In the genomic region with DNA sequence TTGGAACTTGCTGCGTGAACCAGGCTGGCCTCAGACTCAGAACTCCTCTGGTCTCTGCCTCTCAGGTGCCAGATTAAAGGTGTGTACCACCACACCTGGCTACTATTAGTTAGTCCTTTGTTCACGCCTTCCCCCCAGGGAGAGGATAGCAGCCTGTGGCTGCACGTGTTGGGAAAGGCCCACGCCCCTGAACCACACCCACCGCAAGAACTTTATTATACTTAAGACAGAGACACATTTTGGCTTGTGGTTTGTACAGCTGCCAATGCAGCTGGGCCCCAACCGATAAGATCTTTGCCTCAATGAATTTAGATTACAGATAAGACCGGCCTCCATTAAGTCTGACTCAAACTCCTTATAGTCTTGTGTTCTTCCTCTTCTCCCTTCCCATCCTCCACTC, we compare ENCODE assay signal across 14 mouse cellular contexts. TPM values are rescaled to one million over a fixed set of nuclear protein-coding genes. Genes with fewer than 3 reads are reported as not detected.
A peak's percentile ranks its signal among the peaks of the same experiment; 100 is the strongest.
DNase-seq lines count a peak whose midpoint lies in the region; ATAC-seq and TF ChIP-seq lines count a peak whose summit lies in the region.
"Had no signal": no experiment of that assay in that cellular context is flagged by ENCODE, and none has a peak within 500 bp of the region (broad histone marks: within the 10 kb centered on the region; RNA-seq: fewer than 3 reads in every experiment).

No protein-coding gene starts in this region.

- no peak overlapping the region for H3K9ac ChIP-seq in intestine, embryonic 16.5 days (ENCODE audit: low read depth, low read length)
- no peak overlapping the region for H3K9ac ChIP-seq in liver, postnatal 0 days (replicated peaks)
- H3K9ac ChIP-seq: embryonic facial prominence, embryonic 12.5 days; liver, embryonic 14.5 days; neural tube, embryonic 12.5 days had no signal

- DNase-seq in CD4-positive helper T cell, adult 2 months (ENCODE audit: low read depth, low spot score), result peak; percentile 79
- DNase-seq in MN1 (ENCODE audit: low spot score), result peak; percentile 31
- peak; percentile 46 for DNase-seq in thymus, adult 2 months
- no peak for DNase-seq in layer of hippocampus, postnatal 25 days (ENCODE audit: extremely low spot score in 1 of 2, low spot score in 1 of 2)
- no peak for DNase-seq in kidney, adult 8-10 months
- no peak for DNase-seq in gastrocnemius, postnatal 10 days
- DNase-seq in liver, postnatal 0 days, result no peak
- DNase-seq: cerebellum, adult 11-12 months; kidney, postnatal 36 days had no signal

- no peak overlapping the region for H3K27ac ChIP-seq in intestine, embryonic 16.5 days (ENCODE audit: low read length)
- H3K27ac ChIP-seq in thymus, adult 2 months (ENCODE audit: control insufficient read depth, insufficient read depth, low read length), result no peak overlapping the region
- H3K27ac ChIP-seq in liver, postnatal 0 days (ENCODE audit: low read depth), result no peak overlapping the region
- H3K27ac ChIP-seq: embryonic facial prominence, embryonic 12.5 days; liver, embryonic 14.5 days; neural tube, embryonic 12.5 days had no signal

- H3K4me1 ChIP-seq in intestine, embryonic 16.5 days (ENCODE audit: control insufficient read depth, insufficient read depth, low read length), result peaks cover 12% of the 10 kb centered on the region
- H3K4me1 ChIP-seq in thymus, adult 2 months (replicated peaks; ENCODE audit: control insufficient read depth, insufficient read depth, low read length), result peaks cover 14% of the 10 kb centered on the region
- no peaks in the 10 kb centered on the region for H3K4me1 ChIP-seq in liver, postnatal 0 days (ENCODE audit: insufficient read depth)
- H3K4me1 ChIP-seq: neural tube, embryonic 12.5 days had no signal

- WGBS in intestine, embryonic 16.5 days, result 59% methylated on average over 7 of the region's 7 CpGs
- WGBS in thymus, adult 2 months, result 4% methylated on average over 7 of the region's 7 CpGs
- 24% methylated on average over 7 of the region's 7 CpGs for WGBS in liver, postnatal 0 days (ENCODE audit: insufficient replicate concordance)

- ATAC-seq in intestine, embryonic 16.5 days, result peak; percentile 83
- ATAC-seq in liver, postnatal 0 days, result no peak
- ATAC-seq: hindbrain, embryonic 16.5 days had no signal

- no peak for TF ChIP-seq EP300 in liver, postnatal 0 days (IDR thresholded peaks at IDR 0.05; ENCODE audit: low read depth)

- H3K9me3 ChIP-seq in intestine, embryonic 16.5 days (ENCODE audit: control insufficient read depth, low read length), result 0 out of 2 replicates have a peak, but pooled peaks cover 5% of the 10 kb centered on the region
- no peaks in the 10 kb centered on the region for H3K9me3 ChIP-seq in liver, postnatal 0 days (ENCODE audit: low read length)
- H3K9me3 ChIP-seq: embryonic facial prominence, embryonic 12.5 days; neural tube, embryonic 12.5 days had no signal

- TF ChIP-seq CTCF in thymus, adult 2 months (IDR thresholded peaks at IDR 0.05; ENCODE audit: borderline replicate concordance, control insufficient read depth, extremely low read depth, insufficient read depth, low read length, poor library complexity), result no peak
- no peak for TF ChIP-seq CTCF in liver, postnatal 0 days (IDR thresholded peaks at IDR 0.05; ENCODE audit: low read depth)

- no peaks in the 10 kb centered on the region for H3K27me3 ChIP-seq in intestine, embryonic 16.5 days (replicated peaks; ENCODE audit: control insufficient read depth, insufficient read depth, low read length)
- no peaks in the 10 kb centered on the region; the same call in 1 of the 2 replicates for H3K27me3 ChIP-seq in thymus, adult 2 months (ENCODE audit: control insufficient read depth, insufficient read depth, low read length)
- no peaks in the 10 kb centered on the region for H3K27me3 ChIP-seq in liver, postnatal 0 days (ENCODE audit: insufficient read depth, low read length)
- H3K27me3 ChIP-seq: embryonic facial prominence, embryonic 12.5 days; neural tube, embryonic 12.5 days had no signal

- H3K4me2 ChIP-seq in intestine, embryonic 16.5 days (ENCODE audit: low read depth, low read length), result no peak overlapping the region
- no peak overlapping the region for H3K4me2 ChIP-seq in liver, postnatal 0 days (ENCODE audit: low read depth, low read length)
- H3K4me2 ChIP-seq: embryonic facial prominence, embryonic 12.5 days; neural tube, embryonic 12.5 days had no signal

- no peaks in the 10 kb centered on the region for H3K36me3 ChIP-seq in intestine, embryonic 16.5 days (ENCODE audit: control insufficient read depth, insufficient read depth, low read length)
- H3K36me3 ChIP-seq in thymus, adult 2 months (ENCODE audit: control insufficient read depth, insufficient read depth, low read length), result no peaks in the 10 kb centered on the region
- no peaks in the 10 kb centered on the region for H3K36me3 ChIP-seq in liver, postnatal 0 days (replicated peaks; ENCODE audit: insufficient read depth, low read length)
- H3K36me3 ChIP-seq: embryonic facial prominence, embryonic 12.5 days; neural tube, embryonic 12.5 days had no signal

- no peak overlapping the region for H3K4me3 ChIP-seq in intestine, embryonic 16.5 days (ENCODE audit: low read length)
- no peak overlapping the region for H3K4me3 ChIP-seq in thymus, adult 2 months (ENCODE audit: control insufficient read depth, insufficient read depth, low read length)
- no peak overlapping the region for H3K4me3 ChIP-seq in liver, postnatal 0 days (ENCODE audit: low read depth, low read length)
- H3K4me3 ChIP-seq: embryonic facial prominence, embryonic 12.5 days; neural tube, embryonic 12.5 days had no signal

- TF ChIP-seq POLR2A in thymus, adult 2 months (IDR thresholded peaks at IDR 0.05; ENCODE audit: control insufficient read depth, extremely low read depth, insufficient read depth, low read length, poor library complexity), result no peak

RNA-seq across cellular contexts. Expression of gene Mdga1, which starts 10.0 kb away (rescaled TPM):
- 0.86 and 1.6 TPM in 2 replicates for polyA plus RNA-seq in intestine, embryonic 16.5 days (2015; fragmentation: Nextera tagmentation; extraction: Ambion mirVana)
- 11.8 and 16.1 TPM in 2 replicates for polyA plus RNA-seq in thymus, adult 2 months (2012; rRNA removed)
- total RNA-seq in layer of hippocampus, postnatal 25 days (2021), result 10 to 100 TPM; 56.9 to 68.0 TPM
- total RNA-seq in gastrocnemius, postnatal 10 days (2021), result 10 to 100 TPM; 62.3 to 71.8 TPM
- polyA plus RNA-seq in liver, postnatal 0 days (2015; fragmentation: Nextera tagmentation; extraction: Ambion mirVana), result 2.0 and 2.2 TPM in 2 replicates

RNA-seq across cellular contexts. Expression of gene Zfand3, which starts 24.7 kb away (rescaled TPM):
- polyA plus RNA-seq in intestine, embryonic 16.5 days (2015; fragmentation: Nextera tagmentation; extraction: Ambion mirVana), result 39.7 and 40.2 TPM in 2 replicates
- polyA plus RNA-seq in thymus, adult 2 months (2012; rRNA removed), result 67.3 and 75.6 TPM in 2 replicates
- 100 to 1,000 TPM; 114 to 119 TPM for total RNA-seq in layer of hippocampus, postnatal 25 days (2021)
- total RNA-seq in gastrocnemius, postnatal 10 days (2021), result 100 to 1,000 TPM; 111 to 119 TPM
- polyA plus RNA-seq in liver, postnatal 0 days (2015; fragmentation: Nextera tagmentation; extraction: Ambion mirVana), result 24.7 and 26.2 TPM in 2 replicates

Comparison
In these comparisons a context has a peak if more than half of its experiments do, and no peak if none do; other contexts are left out.
1. DNase-seq: peak in CD4-positive helper T cell, adult 2 months (single experiment), MN1 (single experiment) and thymus, adult 2 months (single experiment); none in layer of hippocampus, postnatal 25 days (0 of 2), kidney, adult 8-10 months (0 of 2), gastrocnemius, postnatal 10 days (single experiment) and liver, postnatal 0 days (single experiment).